8 mouse cellular contexts compared by ENCODE assay signal in the genomic region with DNA sequence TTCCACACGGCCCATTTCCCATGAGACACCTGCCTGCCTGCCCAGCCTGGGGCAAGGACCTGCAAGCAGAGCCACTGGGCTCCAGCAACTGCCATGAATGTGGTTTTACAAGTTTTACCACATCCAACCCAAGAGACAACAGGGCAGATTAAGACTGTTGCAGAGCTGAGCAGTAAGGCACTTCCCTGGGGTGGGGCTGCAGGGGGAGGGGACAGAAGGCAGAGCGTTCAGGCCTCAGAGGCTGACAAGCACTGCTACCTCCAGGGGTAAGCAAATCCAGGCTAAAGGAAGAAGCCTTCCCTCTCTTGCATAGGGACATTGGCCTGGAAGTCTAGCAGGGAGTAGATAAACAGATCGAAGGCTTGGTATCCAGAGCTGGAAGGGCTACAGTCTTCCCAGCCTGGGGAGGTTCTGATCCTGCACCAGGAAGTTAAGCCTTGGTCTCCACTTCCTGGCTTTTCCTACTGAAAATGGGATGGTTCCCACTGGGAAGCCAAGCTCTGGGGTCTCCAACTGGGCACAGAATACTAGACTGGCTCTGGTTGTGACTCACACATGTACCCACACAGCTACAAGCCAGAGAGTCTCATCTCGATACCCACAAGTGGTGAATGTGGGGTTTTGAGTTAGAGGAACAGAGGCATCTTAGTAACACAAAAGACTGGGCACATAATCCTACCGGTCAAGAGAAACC. TPM values are rescaled to one million over a fixed set of nuclear protein-coding genes. Genes with fewer than 3 reads are reported as not detected.
DNase-seq lines count a peak whose midpoint lies in the region; ATAC-seq and TF ChIP-seq lines count a peak whose summit lies in the region.

No protein-coding gene starts in this region.

- peaks cover 39% of the 10 kb centered on the region for H3K4me1 ChIP-seq in heart, embryonic 16.5 days (ENCODE audit: control insufficient read depth, insufficient read depth, low read length)
- peaks cover 9% of the 10 kb centered on the region for H3K4me1 ChIP-seq in limb, embryonic 14.5 days (ENCODE audit: control insufficient read depth, insufficient read depth, low read length)
- peaks cover 43% of the 10 kb centered on the region for H3K4me1 ChIP-seq in midbrain, embryonic 13.5 days (replicated peaks)

- H3K9me3 ChIP-seq in heart, embryonic 16.5 days (replicated peaks; ENCODE audit: control insufficient read depth, low read length), result no peaks in the 10 kb centered on the region
- H3K9me3 ChIP-seq in limb, embryonic 14.5 days (ENCODE audit: control insufficient read depth, low read length), result no peaks in the 10 kb centered on the region
- no peaks in the 10 kb centered on the region for H3K9me3 ChIP-seq in midbrain, embryonic 13.5 days

- peaks cover 8% of the 10 kb centered on the region; the same call in 1 of the 2 replicates for H3K36me3 ChIP-seq in heart, embryonic 16.5 days (ENCODE audit: control insufficient read depth, insufficient read depth)
- H3K36me3 ChIP-seq in limb, embryonic 14.5 days (ENCODE audit: control insufficient read depth, insufficient read depth, low read length), result peaks cover 28% of the 10 kb centered on the region
- peaks cover 33% of the 10 kb centered on the region for H3K36me3 ChIP-seq in midbrain, embryonic 13.5 days

- TF ChIP-seq POLR2A in limb, embryonic 14.5 days (IDR thresholded peaks at IDR 0.05; ENCODE audit: borderline replicate concordance, extremely low read depth, insufficient read depth, insufficient read length), result no peak

- peak overlapping the region; percentile 71 for H3K4me3 ChIP-seq in heart, embryonic 16.5 days (ENCODE audit: low read length)
- peak overlapping the region; percentile 89 for H3K4me3 ChIP-seq in limb, embryonic 14.5 days (replicated peaks; ENCODE audit: low read length)
- H3K4me3 ChIP-seq in midbrain, embryonic 13.5 days (replicated peaks), result peak overlapping the region; percentile 84

- no peak for ATAC-seq in heart, embryonic 16.5 days (replicated peaks; ENCODE audit: extremely low read depth, insufficient read depth, low FRiP score)
- ATAC-seq in limb, embryonic 14.5 days (ENCODE audit: low FRiP score, low read depth), result no peak
- no peak for ATAC-seq in midbrain, embryonic 13.5 days

- DNase-seq in heart, adult 11 months, result peak; percentile 96
- no peak for DNase-seq in heart, adult 9 months (ENCODE audit: low spot score in 2 of 2)
- peak; percentile 58 for DNase-seq in ZHBTc4 (ENCODE audit: low read depth, low spot score)
- DNase-seq in limb, embryonic 14.5 days (ENCODE audit: low spot score), result peak; percentile 15
- peak; percentile 78 for DNase-seq in thymus, postnatal 4 days
- no peak for DNase-seq in cerebellum, adult 8-10 months

- WGBS in heart, embryonic 16.5 days, result 17% methylated on average over 5 of the region's 5 CpGs
- WGBS in limb, embryonic 14.5 days, result 24% methylated on average over 5 of the region's 5 CpGs
- 30% methylated on average over 5 of the region's 5 CpGs for WGBS in midbrain, embryonic 13.5 days

- peak overlapping the region; percentile 99 for H3K27ac ChIP-seq in heart, embryonic 16.5 days (ENCODE audit: low read length)
- peak overlapping the region; percentile 95; the same call in 1 of the 2 replicates for H3K27ac ChIP-seq in limb, embryonic 14.5 days (replicated peaks; ENCODE audit: low read depth, low read length)
- peak overlapping the region; percentile 97 for H3K27ac ChIP-seq in midbrain, embryonic 13.5 days

- H3K9ac ChIP-seq in heart, embryonic 16.5 days (ENCODE audit: low read length), result peak overlapping the region; percentile 89
- peak overlapping the region; percentile 89 for H3K9ac ChIP-seq in limb, embryonic 14.5 days (ENCODE audit: low read depth, low read length, severe bottlenecking)
- H3K9ac ChIP-seq in midbrain, embryonic 13.5 days (replicated peaks), result peak overlapping the region; percentile 86

- no peaks in the 10 kb centered on the region for H3K27me3 ChIP-seq in heart, embryonic 16.5 days (ENCODE audit: control insufficient read depth, insufficient read depth, low read length)
- H3K27me3 ChIP-seq in limb, embryonic 14.5 days (ENCODE audit: control insufficient read depth, insufficient read depth, low read length), result no peaks in the 10 kb centered on the region
- no peaks in the 10 kb centered on the region for H3K27me3 ChIP-seq in midbrain, embryonic 13.5 days

- H3K4me2 ChIP-seq in heart, embryonic 16.5 days (ENCODE audit: low read depth, low read length), result peak overlapping the region; percentile 92
- peak overlapping the region; percentile 84 for H3K4me2 ChIP-seq in limb, embryonic 14.5 days (replicated peaks; ENCODE audit: low read depth, low read length, severe bottlenecking)
- H3K4me2 ChIP-seq in midbrain, embryonic 13.5 days (replicated peaks), result peak overlapping the region; percentile 89

RNA-seq across cellular contexts. Expression of a gene that starts 1.8 kb away (rescaled TPM):
- 25.6 and 27.3 TPM in 2 replicates for polyA plus RNA-seq in heart, embryonic 16.5 days (2015; fragmentation: Nextera tagmentation; extraction: Ambion mirVana)
- 32.5 and 42.3 TPM in 2 replicates for polyA plus RNA-seq in limb, embryonic 14.5 days (2012; rRNA removed)
- 42.0 and 44.3 TPM in 2 replicates for polyA plus RNA-seq in limb, embryonic 14.5 days (2014; fragmentation: Nextera tagmentation; extraction: Ambion mirVana)
- 45.8 and 46.2 TPM in 2 replicates for polyA plus RNA-seq in midbrain, embryonic 13.5 days (2015; fragmentation: Nextera tagmentation; extraction: Ambion mirVana)

RNA-seq across cellular contexts. Expression of a gene that starts 7.7 kb away (rescaled TPM):
- polyA plus RNA-seq in heart, embryonic 16.5 days (2015; fragmentation: Nextera tagmentation; extraction: Ambion mirVana), result 128 and 132 TPM in 2 replicates
- polyA plus RNA-seq in limb, embryonic 14.5 days (2012; rRNA removed), result 101 and 132 TPM in 2 replicates
- polyA plus RNA-seq in limb, embryonic 14.5 days (2014; fragmentation: Nextera tagmentation; extraction: Ambion mirVana), result 87.7 and 92.7 TPM in 2 replicates
- 100 and 101 TPM in 2 replicates for polyA plus RNA-seq in midbrain, embryonic 13.5 days (2015; fragmentation: Nextera tagmentation; extraction: Ambion mirVana)

RNA-seq across cellular contexts. Expression of a gene that starts 43.1 kb away (rescaled TPM):
- 0.26 and 0.49 TPM in 2 replicates for polyA plus RNA-seq in heart, embryonic 16.5 days (2015; fragmentation: Nextera tagmentation; extraction: Ambion mirVana)
- polyA plus RNA-seq in limb, embryonic 14.5 days (2012; rRNA removed), result not detected in 2 replicates
- polyA plus RNA-seq in limb, embryonic 14.5 days (2014; fragmentation: Nextera tagmentation; extraction: Ambion mirVana), result 0.37 and 0.70 TPM in 2 replicates
- polyA plus RNA-seq in midbrain, embryonic 13.5 days (2015; fragmentation: Nextera tagmentation; extraction: Ambion mirVana), result 0.40 and 0.50 TPM in 2 replicates

Comparison
In these comparisons a context has a peak if more than half of its experiments do, and no peak if none do; other contexts are left out.
1. DNase-seq: peak in heart, adult 11 months (single experiment), ZHBTc4 (single experiment), limb, embryonic 14.5 days (single experiment) and thymus, postnatal 4 days (single experiment); none in heart, adult 9 months (0 of 2) and cerebellum, adult 8-10 months (single experiment).
2. Peak in every context shown above with its lines, with median percentiles within 50 percentile points of each other: H3K27ac ChIP-seq, H3K4me2 ChIP-seq, H3K4me3 ChIP-seq and H3K9ac ChIP-seq.